Mouse (Mus musculus) embryonic facial prominence, embryonic 13.5 days (tissue): ENCODE measurements at regions not wholly inside any gene's neighbourhood (a gene's known extent, or its start where the extent isn't known, plus 50 kb on each side); places are given as distances from the start of the nearest gene placed in this dataset.

Source experiments
- ATAC-seq: fragments of 200-750 bp; cut with Nextera tagmentation; 2 replicates; pipeline ENCODE4 v1.8.0; 2017; ENCODE audit warnings: low read depth; ENCODE audit not compliant: insufficient number of reproducible peaks, insufficient read depth, low FRiP score, low TSS enrichment
- H3K27ac ChIP-seq: fragments of 300-500 bp; sonication (generic); 2 replicates; pipeline ENCODE4 v1.5.1; 2015; ENCODE audit warnings: moderate library complexity, mild to moderate bottlenecking, inconsistent platforms
- H3K27me3 ChIP-seq: fragments of 300-500 bp; sonication (generic); 2 replicates; pipeline ENCODE4 v1.6.1; 2015; ENCODE audit warnings: mild to moderate bottlenecking, inconsistent platforms
- H3K36me3 ChIP-seq: fragments of 300-500 bp; sonication (generic); 2 replicates; pipeline ENCODE4 v1.6.1; 2015; ENCODE audit warnings: mild to moderate bottlenecking, inconsistent platforms
- H3K4me1 ChIP-seq: fragments of 300-500 bp; sonication (generic); 2 replicates; pipeline ENCODE4 v1.6.1; 2015; ENCODE audit warnings: inconsistent platforms
- H3K4me2 ChIP-seq: fragments of 300-500 bp; sonication (generic); 2 replicates; pipeline ENCODE4 v1.6.1; 2015; ENCODE audit warnings: moderate library complexity, mild to moderate bottlenecking, inconsistent platforms
- H3K4me3 ChIP-seq: fragments of 300-500 bp; sonication (generic); 2 replicates; pipeline ENCODE4 v1.5.1; 2015; ENCODE audit warnings: mild to moderate bottlenecking, inconsistent platforms
- H3K9ac ChIP-seq: fragments of 300-500 bp; sonication (generic); 2 replicates; pipeline ENCODE4 v1.6.1; 2015; ENCODE audit warnings: mild to moderate bottlenecking, inconsistent platforms
- H3K9me3 ChIP-seq: fragments of 300-500 bp; sonication (generic); 2 replicates; pipeline ENCODE4 v1.6.1; 2016; ENCODE audit warnings: inconsistent platforms
- WGBS: fragments of 180-500 bp; shearing (Covaris S2); methylation state at CpG from one replicate; pipeline ENCODE4 v1.1.7; 2015; ENCODE audit warnings: mixed read lengths; 5-methylcytosine and 5-hydroxymethylcytosine counted together

- no peak overlapping the region for H3K4me3 ChIP-seq
- no peaks in the 10 kb centered on the region for H3K9me3 ChIP-seq
- H3K36me3 ChIP-seq: no peaks in the 10 kb centered on the region
- ATAC-seq: no peak
- H3K4me1 ChIP-seq: peaks cover 48% of the 10 kb centered on the region
- H3K27me3 ChIP-seq: no peaks in the 10 kb centered on the region
- H3K9ac ChIP-seq: no peak overlapping the region
- 66% methylated on average over 8 of the region's 8 CpGs for WGBS
- 0 out of 2 replicates have a peak overlapping the region, but pooled peaks have one; percentile 65 for H3K27ac ChIP-seq
- no peak overlapping the region for H3K4me2 ChIP-seq
These were observed 808.0 kb upstream of the Pou3f3 start for GRCm38 (mm10) chr1:41887556-41887955.

- Histone ChIP-seq H3K4me1 (peaks cover 49% of the 10 kb centered on the region), H3K4me3 (no peak overlapping the region), H3K4me2 (0 out of 2 replicates have a peak overlapping the region, but pooled peaks have one; percentile 9), H3K27ac (peak overlapping the region; percentile 65; the same call in 1 of the 2 replicates), H3K36me3 (no peaks in the 10 kb centered on the region), H3K9ac (no peak overlapping the region), H3K27me3 (no peaks in the 10 kb centered on the region), H3K9me3 (no peaks in the 10 kb centered on the region)
- WGBS: 6% methylated on average over 2 of the region's 2 CpGs
- ATAC-seq: no peak
These were observed 807.4 kb upstream of the Pou3f3 start for GRCm38 (mm10) chr1:41888213-41888612.

- Histone ChIP-seq H3K36me3 (no peaks in the 10 kb centered on the region), H3K9me3 (no peaks in the 10 kb centered on the region), H3K27me3 (no peaks in the 10 kb centered on the region), H3K4me1 (peaks cover 49% of the 10 kb centered on the region), H3K4me3 (no peak overlapping the region), H3K4me2 (no peak overlapping the region), H3K27ac (no peak overlapping the region), H3K9ac (no peak overlapping the region)
- 33% methylated on average over 5 of the region's 5 CpGs for WGBS
- ATAC-seq: no peak
These were observed 806.6 kb upstream of the Pou3f3 start for GRCm38 (mm10) chr1:41888966-41889365.

GRCm38 (mm10) chr1:41889940-41890339 lies 805.6 kb upstream of the Pou3f3 start:
- no peak overlapping the region for H3K27ac ChIP-seq

GRCm38 (mm10) chr1:41890714-41891689 lies 804.6 kb upstream of the Pou3f3 start:
- H3K9me3 ChIP-seq: no peaks in the 10 kb centered on the region
- peak overlapping the region; percentile 45 for H3K4me2 ChIP-seq
- H3K4me1 ChIP-seq: peaks cover 44% of the 10 kb centered on the region
- peak overlapping the region; percentile 64 for H3K27ac ChIP-seq
- no peaks in the 10 kb centered on the region for H3K27me3 ChIP-seq
- no peak for ATAC-seq
- no peak overlapping the region for H3K9ac ChIP-seq
- H3K4me3 ChIP-seq: no peak overlapping the region
- 33% methylated on average over 20 of the region's 20 CpGs for WGBS
- no peaks in the 10 kb centered on the region for H3K36me3 ChIP-seq

More at GRCm38 (mm10) chr1:41889940-41890339, 805.6 kb upstream of the Pou3f3 start:
- 46% methylated on average over 6 of the region's 6 CpGs for WGBS
- H3K4me3 ChIP-seq: no peak overlapping the region
- H3K4me2 ChIP-seq: no peak overlapping the region
- H3K4me1 ChIP-seq: peaks cover 49% of the 10 kb centered on the region
- no peaks in the 10 kb centered on the region for H3K36me3 ChIP-seq
- H3K27me3 ChIP-seq: no peaks in the 10 kb centered on the region
- H3K9ac ChIP-seq: no peak overlapping the region
- ATAC-seq: no peak
- H3K9me3 ChIP-seq: no peaks in the 10 kb centered on the region

GRCm38 (mm10) chr1:41891730-41892129 lies 803.8 kb upstream of the Pou3f3 start:
- Histone ChIP-seq H3K27me3 (no peaks in the 10 kb centered on the region), H3K36me3 (no peaks in the 10 kb centered on the region), H3K4me2 (no peak overlapping the region), H3K9me3 (no peaks in the 10 kb centered on the region), H3K27ac (peak overlapping the region; percentile 29; the same call in 1 of the 2 replicates), H3K4me1 (peaks cover 47% of the 10 kb centered on the region), H3K9ac (no peak overlapping the region), H3K4me3 (no peak overlapping the region)
- 59% methylated on average over 11 of the region's 11 CpGs for WGBS
- no peak for ATAC-seq

GRCm38 (mm10) chr1:41892376-41892775 lies 803.2 kb upstream of the Pou3f3 start:
- WGBS: 11% methylated on average over 2 of the region's 2 CpGs
- H3K27ac ChIP-seq: peak overlapping the region; percentile 29; the same call in 1 of the 2 replicates
- H3K4me2 ChIP-seq: no peak overlapping the region

GRCm38 (mm10) chr1:41897768-41898330 lies 797.7 kb upstream of the Pou3f3 start:
- WGBS: 63% methylated on average over 4 of the region's 4 CpGs
- H3K4me3 ChIP-seq: no peak overlapping the region
- no peak overlapping the region for H3K4me2 ChIP-seq
- no peak overlapping the region for H3K27ac ChIP-seq
- 0 out of 2 replicates have a peak, but pooled peaks cover 5% of the 10 kb centered on the region for H3K4me1 ChIP-seq
- no peaks in the 10 kb centered on the region for H3K27me3 ChIP-seq
- no peak overlapping the region for H3K9ac ChIP-seq
- H3K9me3 ChIP-seq: no peaks in the 10 kb centered on the region
- ATAC-seq: no peak
- no peaks in the 10 kb centered on the region for H3K36me3 ChIP-seq

More at GRCm38 (mm10) chr1:41892376-41892775, 803.2 kb upstream of the Pou3f3 start:
- H3K27me3 ChIP-seq: no peaks in the 10 kb centered on the region
- no peak overlapping the region for H3K4me3 ChIP-seq
- peak; percentile 64; the same call in 1 of the 2 replicates for ATAC-seq
- H3K4me1 ChIP-seq: peaks cover 42% of the 10 kb centered on the region
- no peaks in the 10 kb centered on the region for H3K36me3 ChIP-seq
- no peak overlapping the region for H3K9ac ChIP-seq
- H3K9me3 ChIP-seq: no peaks in the 10 kb centered on the region

- H3K9ac ChIP-seq: no peak overlapping the region
- no peaks in the 10 kb centered on the region for H3K9me3 ChIP-seq
- WGBS: 71% methylated on average over 6 of the region's 6 CpGs
These were observed 795.2 kb upstream of the Pou3f3 start for GRCm38 (mm10) chr1:41900370-41900769.

GRCm38 (mm10) chr1:41905971-41906370 lies 789.6 kb upstream of the Pou3f3 start:
- Histone ChIP-seq H3K27me3 (no peaks in the 10 kb centered on the region), H3K36me3 (no peaks in the 10 kb centered on the region), H3K9me3 (no peaks in the 10 kb centered on the region), H3K9ac (no peak overlapping the region), H3K4me1 (no peaks in the 10 kb centered on the region), H3K27ac (no peak overlapping the region), H3K4me3 (no peak overlapping the region), H3K4me2 (no peak overlapping the region)
- ATAC-seq: no peak
- 67% methylated on average over 5 of the region's 5 CpGs for WGBS

More at GRCm38 (mm10) chr1:41900370-41900769, 795.2 kb upstream of the Pou3f3 start:
- H3K4me3 ChIP-seq: no peak overlapping the region
- H3K27ac ChIP-seq: no peak overlapping the region
- ATAC-seq: no peak
- H3K4me1 ChIP-seq: 0 out of 2 replicates have a peak, but pooled peaks cover 5% of the 10 kb centered on the region
- H3K36me3 ChIP-seq: no peaks in the 10 kb centered on the region
- no peak overlapping the region for H3K4me2 ChIP-seq
- no peaks in the 10 kb centered on the region for H3K27me3 ChIP-seq

- H3K9me3 ChIP-seq: no peaks in the 10 kb centered on the region
- no peak for ATAC-seq
- WGBS: 72% methylated on average over 8 of the region's 8 CpGs
These were observed 787.4 kb upstream of the Pou3f3 start for GRCm38 (mm10) chr1:41908001-41908807.

More at GRCm38 (mm10) chr1:41908001-41908807, 787.4 kb upstream of the Pou3f3 start:
- Histone ChIP-seq H3K4me1 (no peaks in the 10 kb centered on the region), H3K9ac (no peak overlapping the region), H3K4me2 (no peak overlapping the region), H3K4me3 (no peak overlapping the region), H3K27ac (no peak overlapping the region), H3K27me3 (no peaks in the 10 kb centered on the region), H3K36me3 (no peaks in the 10 kb centered on the region)
